Mouse (Mus musculus) left cerebral cortex, postnatal 14 days (tissue): Measurements from ENCODE around the gene Rps6kc1. TPM values are rescaled to one million over a fixed set of nuclear protein-coding genes. Genes with fewer than 3 reads are reported as not detected.
A peak's percentile ranks its signal among the peaks of the same experiment; 100 is the strongest.

ENCODE experiments used
- DNase-seq, 2 experiments: peaks; one replicate each; pipeline ENCODE4 v3.0.0; 2021 to 2022; ENCODE audit warnings: low spot score in 2 of 2, mixed read lengths in 1 of 2
- intact Hi-C: fragments of 180-260 bp; cut with DNase I; formaldehyde crosslinking; loops from one replicate; pipeline ENCODE4 v1.15.1; 2025
- total RNA-seq, 2 experiments: library from RNA; stranded (reverse); gene quantifications; 2 replicates each; pipeline ENCODE4 v1.2.3; 2021

The Rps6kc1 gene
- total RNA-seq, 2 experiments from 2014 or later, result 76.0 to 84.0 TPM

GRCm38 (mm10) chr1:190723926-190724430 lies 187.6 kb downstream of the Rps6kc1 start:
- intact Hi-C loops, result no loop called here
- DNase-seq, result no peak

GRCm38 (mm10) chr1:190713848-190714247 lies 197.7 kb downstream of the Rps6kc1 start:
- intact Hi-C loops, result no loop called here
- no peak for DNase-seq

- intact Hi-C loops, result loop anchor here (10.0 kb wide), 1 partner anchor 653 kb away; no protein-coding TSS in a partner anchor
- DNase-seq, result no peak
Measured at GRCm38 (mm10) chr1:190697576-190697975, 214.0 kb downstream of the Rps6kc1 start.

GRCm38 (mm10) chr1:190695589-190695988 lies 216.0 kb downstream of the Rps6kc1 start:
- intact Hi-C loops, result loop anchor here (10.0 kb wide), 1 partner anchor 651 kb away; no protein-coding TSS in a partner anchor
- DNase-seq, result peak; percentile 57 to 66

GRCm38 (mm10) chr1:190690528-190691262 lies 220.9 kb downstream of the Rps6kc1 start:
- peak in 1 of 2 experiments; percentile 11 for DNase-seq
- intact Hi-C loops, result loop anchor here (10.0 kb wide), 1 partner anchor 646 kb away; no protein-coding TSS in a partner anchor

- DNase-seq, result no peak
- intact Hi-C loops, result no loop called here
Measured at GRCm38 (mm10) chr1:190683060-190683459, 228.5 kb downstream of the Rps6kc1 start.

GRCm38 (mm10) chr1:190682021-190682926 lies 229.3 kb downstream of the Rps6kc1 start:
- intact Hi-C loops, result no loop called here
- peak; percentile 68 to 75 for DNase-seq

- intact Hi-C loops, result no loop called here
- DNase-seq, result no peak
Measured at GRCm38 (mm10) chr1:190675455-190675854, 236.1 kb downstream of the Rps6kc1 start.

GRCm38 (mm10) chr1:190669099-190669498 lies 242.5 kb downstream of the Rps6kc1 start:
- intact Hi-C loops, result no loop called here
- DNase-seq, result no peak

- DNase-seq, result peak in 1 of 2 experiments; percentile 64
- intact Hi-C loops, result no loop called here
Measured at GRCm38 (mm10) chr1:190667821-190668220, 243.7 kb downstream of the Rps6kc1 start.

- intact Hi-C loops, result no loop called here
- no peak for DNase-seq
Measured at GRCm38 (mm10) chr1:190667326-190667725, 244.2 kb downstream of the Rps6kc1 start.

- intact Hi-C loops, result no loop called here
- no peak for DNase-seq
Measured at GRCm38 (mm10) chr1:190665490-190665875, 246.1 kb downstream of the Rps6kc1 start.

- intact Hi-C loops, result no loop called here
- no peak for DNase-seq
Measured at GRCm38 (mm10) chr1:190664767-190665489, 246.6 kb downstream of the Rps6kc1 start.

GRCm38 (mm10) chr1:190663996-190664395 lies 247.6 kb downstream of the Rps6kc1 start:
- DNase-seq, result no peak
- intact Hi-C loops, result no loop called here

- DNase-seq, result no peak
- intact Hi-C loops, result no loop called here
Measured at GRCm38 (mm10) chr1:190662736-190663135, 248.8 kb downstream of the Rps6kc1 start.

GRCm38 (mm10) chr1:190661764-190662163 lies 249.8 kb downstream of the Rps6kc1 start:
- DNase-seq, result no peak

GRCm38 (mm10) chr1:190661249-190661648 lies 250.3 kb downstream of the Rps6kc1 start:
- intact Hi-C loops, result no loop called here
- no peak for DNase-seq

More at GRCm38 (mm10) chr1:190661764-190662163, 249.8 kb downstream of the Rps6kc1 start:
- intact Hi-C loops, result no loop called here

GRCm38 (mm10) chr1:190659722-190660502 lies 251.7 kb downstream of the Rps6kc1 start:
- DNase-seq, result peak; percentile 57 to 69
- intact Hi-C loops, result no loop called here

- no peak for DNase-seq
- intact Hi-C loops, result no loop called here
Measured at GRCm38 (mm10) chr1:190658266-190658665, 253.3 kb downstream of the Rps6kc1 start.
